Mouse (Mus musculus): Measurements from ENCODE around the gene Arhgef7.

The Arhgef7 gene

DNA sequence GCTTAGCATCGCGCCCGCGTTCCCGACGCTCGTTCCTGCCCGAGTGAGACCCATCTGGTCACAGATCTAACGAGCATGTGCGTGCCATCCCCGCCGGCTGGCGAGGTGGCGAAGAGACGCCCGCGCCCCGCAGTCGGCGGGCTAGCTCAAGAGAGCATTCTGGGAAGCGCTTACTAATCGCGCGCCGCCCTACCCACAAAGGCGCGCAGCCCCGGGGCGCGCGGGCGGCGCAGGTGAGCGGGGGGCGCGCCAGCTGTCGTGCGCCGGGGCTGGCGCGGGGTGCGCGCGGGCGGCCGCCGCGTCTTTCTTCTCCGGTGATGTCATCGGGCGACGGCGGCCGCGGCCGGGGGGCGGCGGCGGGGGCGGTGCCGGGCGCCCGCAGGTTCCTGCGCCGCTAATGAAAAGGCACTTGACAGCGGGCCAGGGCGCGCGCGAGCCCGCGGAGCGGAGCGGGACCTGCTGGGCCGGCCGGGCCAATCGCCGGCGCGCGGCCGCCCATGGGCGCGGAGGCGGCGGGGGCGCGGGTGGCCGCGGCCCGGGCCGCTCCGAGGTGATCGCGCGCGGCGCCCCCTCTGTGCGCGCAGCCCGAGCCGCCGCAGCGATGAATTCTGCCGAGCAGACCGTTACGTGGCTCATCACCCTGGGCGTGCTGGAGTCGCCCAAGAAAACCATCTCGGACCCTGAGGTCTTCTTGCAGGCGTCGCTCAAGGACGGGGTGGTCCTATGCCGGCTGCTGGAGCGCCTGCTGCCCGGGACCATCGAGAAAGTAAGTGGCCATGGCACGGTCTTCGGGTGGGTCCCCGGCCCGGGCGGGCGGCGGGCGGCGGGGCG, at the start of gene Arhgef7:
Arhgef7 (plus strand) TSS at position 71 of the 831 bp plus-strand sequence.
- DNase-seq (ENCODE audit: low spot score in 2 of 2), result no peak

DNA sequence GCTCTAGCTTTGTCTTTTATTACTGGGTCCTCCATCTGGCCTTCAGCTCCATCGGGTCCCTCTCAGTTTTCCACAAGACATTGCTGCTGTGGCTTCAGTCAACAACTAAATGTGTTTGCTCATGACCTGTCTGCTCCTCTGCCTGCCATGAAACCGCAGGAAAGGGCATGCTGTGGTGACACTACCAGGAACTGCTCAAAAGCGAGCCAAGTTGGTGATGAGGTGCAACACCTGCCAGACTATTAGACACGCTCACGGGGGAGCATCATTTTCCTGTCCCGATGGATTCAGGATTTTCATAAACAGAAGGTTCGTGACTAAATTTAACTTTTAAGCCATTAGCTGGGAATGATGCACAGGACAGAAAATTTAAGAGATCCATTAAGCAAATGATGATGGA, 43.0 kb upstream of the Arhgef7 start:
- DNase-seq (ENCODE audit: low spot score in 2 of 2), result no peak

DNA sequence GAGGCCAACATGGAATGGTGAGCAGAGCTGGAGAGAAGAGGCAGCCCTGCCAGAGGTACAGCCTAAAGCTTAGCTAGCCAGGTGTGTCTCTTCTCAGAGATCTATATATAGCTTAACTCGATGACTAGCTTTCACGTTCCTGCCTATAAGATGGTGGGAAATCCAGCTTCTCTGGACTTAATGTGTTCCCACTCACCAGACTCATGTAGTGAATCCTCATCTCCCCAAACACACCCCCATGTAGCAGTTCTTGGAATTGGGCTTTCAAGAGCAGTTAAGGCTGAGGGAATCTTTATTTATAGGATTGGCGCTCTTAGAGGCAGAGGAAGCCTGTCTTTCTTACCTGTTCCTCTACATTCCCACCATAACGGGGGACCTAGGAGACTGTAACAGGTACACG, 40.3 kb upstream of the Arhgef7 start:
- DNase-seq (ENCODE audit: low spot score in 2 of 2), result no peak

DNA sequence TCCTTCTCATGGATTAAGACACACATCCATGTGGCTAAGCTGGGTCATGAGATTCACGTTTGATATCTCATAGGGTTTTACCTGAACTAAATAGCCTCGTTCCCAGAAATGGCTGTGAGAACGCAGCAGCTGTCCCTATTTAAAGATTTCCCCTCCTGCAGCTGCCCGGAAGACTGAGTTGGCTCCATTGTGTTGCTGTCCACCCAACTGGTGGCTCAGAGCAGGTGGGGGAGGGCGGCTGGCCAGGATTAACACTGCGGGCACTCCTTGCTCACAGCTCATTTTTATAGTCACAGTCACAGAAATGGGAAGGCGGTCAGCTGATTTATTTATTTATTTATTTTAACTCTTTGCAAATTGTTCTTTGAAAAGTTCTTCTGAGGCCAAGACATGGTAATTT, 37.6 kb upstream of the Arhgef7 start:
- no peak for DNase-seq (ENCODE audit: low spot score in 2 of 2)

DNA sequence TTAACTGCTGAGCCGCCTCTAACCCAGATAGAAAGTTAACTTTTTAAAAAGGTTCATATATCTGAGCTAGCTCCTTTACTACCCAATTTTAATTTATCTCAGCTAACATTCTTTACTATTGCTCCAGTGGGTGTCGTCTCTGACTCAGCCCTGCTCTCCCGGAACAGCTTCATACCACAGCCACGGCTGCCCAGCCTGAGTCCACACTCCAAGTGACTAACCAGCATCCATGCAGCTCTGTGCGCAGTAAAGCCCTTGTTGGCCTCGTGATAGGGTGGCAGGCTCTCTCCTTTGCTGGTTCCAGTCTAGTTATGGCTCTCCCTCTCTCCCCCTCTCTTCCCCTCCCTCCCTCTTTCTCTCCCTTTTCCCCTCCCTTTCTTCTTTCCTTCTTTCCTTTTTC, 36.2 kb upstream of the Arhgef7 start:
- DNase-seq (ENCODE audit: low spot score in 2 of 2), result no peak

DNA sequence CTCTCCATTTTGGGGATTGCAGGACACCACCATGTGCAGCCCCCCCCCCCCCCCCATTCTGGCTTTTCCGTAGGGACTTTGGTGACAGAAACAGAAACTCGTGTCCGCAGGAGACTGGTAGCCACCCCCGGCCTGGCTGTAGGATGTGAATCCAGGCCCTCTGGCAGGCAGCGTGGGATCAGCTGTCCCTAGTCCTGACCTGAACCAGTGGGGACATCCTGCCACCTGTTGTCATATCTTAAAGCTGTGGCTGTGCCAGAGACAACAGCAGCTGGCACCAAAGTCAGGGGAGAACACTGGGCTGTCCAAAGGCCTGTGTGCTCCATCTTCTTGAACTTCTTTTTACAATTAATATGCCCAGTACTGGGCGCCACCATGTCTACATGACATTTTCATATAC, 35.8 kb upstream of the Arhgef7 start:
- no peak for DNase-seq (ENCODE audit: low spot score in 2 of 2)

DNA sequence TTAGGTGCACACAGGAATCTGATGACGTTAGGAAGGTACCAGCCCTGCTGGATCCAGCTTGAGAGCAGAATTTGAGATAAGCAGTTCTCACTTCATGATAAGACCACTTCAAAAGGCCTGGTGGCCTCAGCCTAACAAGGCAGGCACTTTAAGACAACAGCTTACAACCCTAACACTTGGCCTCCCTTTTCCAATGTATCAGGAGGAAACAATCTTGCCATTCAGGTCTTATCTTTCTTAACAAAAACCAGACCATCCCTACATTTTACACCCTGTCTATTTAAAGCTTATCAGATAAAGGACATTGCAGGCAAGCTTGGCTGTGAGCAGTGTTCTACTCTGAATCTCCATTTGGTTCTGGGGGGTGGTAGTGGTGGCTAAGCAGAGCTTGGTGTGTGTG, 35.1 kb upstream of the Arhgef7 start:
- no peak for DNase-seq (ENCODE audit: low spot score in 2 of 2)

DNA sequence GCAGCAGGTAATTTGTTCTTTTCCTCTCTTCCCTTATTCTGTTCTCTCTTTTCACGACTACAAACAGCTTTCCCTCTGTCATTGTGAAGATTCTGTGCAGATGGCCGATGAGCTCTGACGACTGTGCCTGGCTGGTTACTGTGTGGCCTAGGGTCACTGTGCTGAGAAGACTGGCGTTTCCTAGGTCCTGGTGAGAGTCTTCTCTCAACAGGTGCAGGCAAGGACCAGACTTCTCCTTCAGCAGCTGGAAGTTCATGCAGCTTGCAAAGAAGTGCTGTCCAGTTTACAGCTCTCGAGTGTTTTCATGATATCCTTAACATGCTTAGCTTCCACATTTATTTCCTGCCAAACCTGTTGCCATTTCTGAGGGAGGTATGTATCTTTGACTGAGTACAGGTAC, 33.5 kb upstream of the Arhgef7 start:
- no peak for DNase-seq (ENCODE audit: low spot score in 2 of 2)

DNA sequence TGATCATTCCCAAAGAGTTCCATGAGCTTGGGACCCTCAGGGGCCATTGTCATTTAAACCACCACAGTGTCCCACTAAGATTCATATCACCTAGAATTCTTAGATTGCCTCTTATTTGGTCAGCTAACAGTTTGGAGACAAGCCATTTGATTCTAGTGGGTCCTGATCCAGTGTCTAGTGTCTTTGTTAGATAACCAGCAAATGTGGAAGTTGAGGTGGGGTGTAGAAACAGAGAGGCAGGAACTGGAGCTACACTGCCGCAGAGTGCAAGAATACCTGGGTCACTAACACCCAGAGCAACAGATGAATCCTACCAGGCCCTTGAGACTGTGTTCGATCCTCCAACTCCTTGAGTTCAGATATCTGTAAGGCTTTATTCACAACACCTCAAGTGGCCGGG, 31.3 kb upstream of the Arhgef7 start:
- DNase-seq (ENCODE audit: low spot score in 2 of 2), result no peak

DNA sequence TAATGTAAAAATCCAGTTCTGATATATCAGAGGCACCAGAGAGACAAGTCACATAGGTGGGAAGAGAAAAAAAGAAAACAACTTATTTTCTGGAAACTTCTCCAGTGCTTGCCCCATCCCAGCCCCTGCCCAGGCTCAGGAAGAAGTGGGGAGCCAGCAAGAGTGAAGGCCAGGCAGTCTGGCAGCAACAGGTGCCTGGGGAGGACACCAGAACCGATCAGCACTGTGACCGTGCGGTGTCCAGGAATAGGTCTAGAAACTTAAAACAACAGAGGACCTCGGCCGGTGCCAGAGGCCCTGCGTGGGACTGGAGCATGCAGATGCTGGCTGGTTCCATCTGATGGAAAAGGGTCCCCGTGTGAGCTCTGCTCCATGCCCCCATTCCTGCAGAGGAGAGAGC, 30.1 kb upstream of the Arhgef7 start:
- no peak for DNase-seq (ENCODE audit: low spot score in 2 of 2)

DNA sequence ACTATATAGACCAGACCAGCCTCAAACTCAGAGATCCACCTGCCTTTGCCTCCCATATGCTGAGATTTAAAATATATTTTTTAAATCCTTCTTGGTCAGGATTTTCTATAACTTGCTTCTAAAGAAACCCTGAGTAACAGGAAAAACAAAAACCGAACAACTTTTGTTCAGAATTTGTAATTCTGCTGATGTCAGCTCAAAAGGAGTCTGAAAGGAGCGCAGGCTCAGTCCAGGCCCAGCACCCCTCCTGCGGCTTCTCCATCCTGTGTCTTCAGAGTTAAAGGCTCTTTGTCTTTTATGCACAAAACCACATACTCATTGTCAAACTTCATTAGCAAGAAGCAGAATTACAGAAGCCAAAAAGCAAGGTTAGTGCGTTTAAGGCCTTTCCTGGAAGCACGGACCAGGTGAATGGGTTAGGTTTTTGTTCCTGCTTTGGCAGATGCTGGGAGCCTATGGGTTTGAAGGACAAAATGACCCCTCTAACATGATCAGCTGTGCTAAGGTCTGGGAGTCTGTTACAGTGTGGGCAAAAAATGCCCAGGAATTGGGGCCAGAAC, 28.0 kb upstream of the Arhgef7 start:
- DNase-seq (ENCODE audit: low spot score in 2 of 2), result no peak

DNA sequence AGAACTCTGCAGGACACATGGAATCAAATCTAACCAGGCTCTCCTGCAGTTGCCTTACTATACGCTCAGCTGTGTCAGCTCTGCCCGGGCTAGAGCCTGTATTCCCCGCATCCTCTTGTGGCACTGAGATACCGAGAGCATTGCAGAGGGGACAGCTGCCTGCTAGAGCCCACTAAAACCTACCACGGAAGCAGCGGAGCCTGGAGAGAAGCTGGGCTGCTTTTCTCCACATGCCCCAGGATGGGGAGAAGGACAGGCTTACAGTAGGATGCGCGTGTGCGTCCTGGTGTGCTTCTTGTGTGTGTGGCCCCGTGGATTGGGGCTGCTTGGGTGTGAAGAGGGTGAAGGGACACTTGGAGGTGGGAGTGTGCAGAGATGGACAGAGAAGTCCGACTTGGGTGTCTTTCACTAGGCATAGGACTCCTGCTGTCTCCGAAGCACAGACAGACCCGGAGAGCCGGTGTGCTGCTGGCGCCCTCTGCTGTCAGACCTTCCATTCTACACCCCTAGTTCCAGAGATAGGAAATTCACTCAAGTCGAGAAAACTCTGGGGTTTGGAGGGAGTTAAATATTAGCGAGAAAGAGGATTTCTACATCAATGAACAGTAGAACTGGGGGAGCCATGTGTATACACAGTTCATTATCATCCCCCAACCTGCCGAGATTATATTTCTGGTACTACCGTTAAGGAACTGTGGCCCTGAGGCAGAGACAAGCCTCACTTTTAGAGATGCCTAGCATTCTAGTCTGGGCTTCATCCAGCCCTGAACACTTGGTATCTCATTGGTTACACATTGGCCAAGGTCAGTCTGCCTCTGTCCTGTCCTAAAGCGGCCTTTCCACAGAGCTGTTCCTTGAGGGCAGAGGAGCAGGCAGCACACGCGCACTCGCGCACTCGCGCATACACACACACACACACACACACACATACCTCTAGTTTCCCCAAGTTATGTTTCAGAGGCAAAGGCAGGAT, 27.2 kb upstream of the Arhgef7 start:
- peak; percentile 34 to 63 for DNase-seq (ENCODE audit: low spot score in 2 of 2)

DNA sequence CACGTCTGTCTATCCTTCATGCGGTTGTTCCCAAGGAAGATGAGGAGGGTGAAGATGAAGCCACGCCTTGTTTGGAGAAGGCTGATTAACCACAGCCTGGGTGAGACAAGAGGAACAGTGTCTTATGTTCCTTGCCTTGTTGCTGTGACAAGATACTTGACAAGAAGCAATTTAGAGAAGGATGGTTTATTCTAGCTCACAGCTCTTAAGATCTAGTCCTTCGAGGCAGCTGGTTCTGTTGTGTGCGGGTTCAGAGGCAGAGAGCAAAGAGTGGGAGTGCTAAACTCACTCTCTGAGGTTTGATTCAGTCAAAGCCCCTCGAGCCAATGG, 26.5 kb upstream of the Arhgef7 start, which contains the start of gene 1700016D06Rik:
1700016D06Rik (minus strand) TSS at position 31 of the 330 bp plus-strand sequence.
- DNase-seq (ENCODE audit: low spot score in 2 of 2), result no peak

DNA sequence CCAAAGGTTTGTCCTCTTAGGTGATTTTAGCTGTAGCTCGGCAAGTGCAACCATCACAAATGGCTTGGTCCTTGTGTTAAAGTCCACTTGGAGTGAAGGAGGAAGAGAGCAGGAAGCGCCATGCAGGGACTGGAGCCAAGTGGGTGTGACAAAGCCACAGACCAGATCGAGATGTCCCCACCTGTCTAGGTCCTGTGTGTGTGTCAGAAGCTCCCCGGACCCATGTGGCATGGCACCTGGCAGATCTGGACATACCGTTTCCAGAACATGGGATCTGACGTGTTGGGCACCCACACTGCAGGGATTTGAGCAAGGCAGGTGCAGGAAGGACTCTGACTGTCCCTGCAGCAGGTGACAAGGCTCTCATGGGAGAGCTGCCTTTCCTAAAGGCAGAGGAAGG, 26.1 kb upstream of the Arhgef7 start:
- no peak for DNase-seq (ENCODE audit: low spot score in 2 of 2)

DNA sequence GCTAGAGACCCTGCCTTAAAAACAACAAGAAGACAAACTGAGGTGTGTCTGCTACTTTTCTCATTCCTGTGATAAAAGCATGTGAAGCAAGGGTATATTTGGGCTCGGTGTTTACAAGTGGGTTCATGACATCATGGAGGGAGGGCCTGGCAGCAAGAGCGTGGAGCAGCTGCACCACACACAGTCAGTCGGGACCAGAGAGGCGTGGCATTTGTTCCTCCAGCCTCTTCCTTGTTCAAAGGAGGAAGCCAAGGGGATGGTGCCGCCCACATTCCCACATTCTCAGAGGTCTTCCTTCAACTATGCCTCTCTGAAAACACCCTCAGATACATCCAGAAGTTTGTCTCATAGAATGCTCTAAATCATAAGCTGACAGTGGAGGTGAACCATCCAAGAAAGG, 23.7 kb upstream of the Arhgef7 start:
- no peak for DNase-seq (ENCODE audit: low spot score in 2 of 2)

DNA sequence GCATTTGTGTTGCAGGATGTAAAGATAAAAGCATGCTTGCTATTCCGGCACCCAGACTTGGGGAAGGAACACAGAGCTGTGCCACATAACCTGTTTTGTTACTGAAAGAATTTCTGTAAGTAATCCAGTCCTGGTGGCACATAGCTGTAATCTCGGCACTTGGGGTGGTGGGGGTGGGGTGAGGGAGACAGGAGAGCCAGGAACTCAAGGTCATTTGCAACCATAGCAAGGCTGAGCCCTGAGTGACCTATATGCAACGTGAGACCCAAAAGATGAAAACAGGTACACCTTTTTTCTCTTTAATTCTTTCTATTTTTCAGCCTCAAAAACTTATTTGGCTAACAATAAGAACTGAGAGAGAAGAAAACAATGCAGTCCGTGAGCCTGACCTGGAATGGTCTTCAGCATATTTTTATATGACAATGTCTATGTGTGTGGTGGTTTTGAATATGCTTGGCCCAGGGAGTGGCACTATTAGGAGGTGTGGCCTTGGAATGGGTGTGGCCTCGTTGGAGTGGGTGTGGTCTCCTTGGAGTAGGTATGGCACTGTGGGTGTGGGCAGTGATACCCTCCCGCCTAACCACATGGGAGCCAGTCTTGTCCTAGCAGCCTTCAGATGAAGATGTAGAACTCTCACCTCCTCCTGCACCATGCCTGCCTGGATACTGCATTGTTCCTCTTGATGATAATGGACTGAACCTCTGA, 22.7 kb upstream of the Arhgef7 start:
- DNase-seq (ENCODE audit: low spot score in 2 of 2), result no peak

DNA sequence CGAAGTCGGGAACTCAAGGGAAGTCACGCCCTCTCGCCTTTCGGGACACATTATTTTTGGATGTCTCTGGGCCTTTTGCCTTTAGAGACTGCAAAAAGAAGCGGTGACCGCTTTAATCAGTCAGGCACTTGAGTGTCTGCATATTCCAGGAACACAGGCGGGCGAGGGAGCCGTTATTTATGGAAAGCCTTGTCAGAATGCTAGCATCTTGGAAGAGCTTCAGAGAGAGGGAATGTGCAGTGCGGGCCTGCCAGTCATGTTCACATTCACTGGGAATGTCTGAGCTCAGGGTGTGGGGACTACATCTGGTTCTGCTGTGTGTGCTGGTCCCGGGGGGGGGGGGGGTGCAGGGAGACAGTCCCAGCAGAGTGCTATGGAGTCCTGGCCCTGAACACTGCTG, 21.7 kb upstream of the Arhgef7 start:
- no peak for DNase-seq (ENCODE audit: low spot score in 2 of 2)

DNA sequence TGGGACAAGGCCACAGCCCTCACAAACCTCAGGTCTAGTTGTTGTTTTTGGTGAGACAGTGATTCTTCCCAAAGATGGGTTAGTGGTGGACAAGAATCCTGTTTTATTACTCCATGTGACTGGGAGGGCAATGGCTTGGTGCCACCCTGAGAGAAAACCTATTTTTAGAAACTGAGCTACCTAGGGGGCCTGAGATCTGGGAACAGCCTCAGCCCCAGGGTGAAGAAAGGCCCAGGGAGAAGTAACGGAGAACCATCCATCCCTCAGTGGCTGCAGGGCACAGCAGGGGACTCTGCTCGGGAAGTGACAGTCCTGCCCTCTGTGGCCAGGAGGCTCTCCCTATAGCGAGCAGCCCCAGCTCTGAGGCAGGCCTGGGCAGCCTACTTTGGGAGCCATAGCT, 19.8 kb upstream of the Arhgef7 start:
- no peak for DNase-seq (ENCODE audit: low spot score in 2 of 2)

DNA sequence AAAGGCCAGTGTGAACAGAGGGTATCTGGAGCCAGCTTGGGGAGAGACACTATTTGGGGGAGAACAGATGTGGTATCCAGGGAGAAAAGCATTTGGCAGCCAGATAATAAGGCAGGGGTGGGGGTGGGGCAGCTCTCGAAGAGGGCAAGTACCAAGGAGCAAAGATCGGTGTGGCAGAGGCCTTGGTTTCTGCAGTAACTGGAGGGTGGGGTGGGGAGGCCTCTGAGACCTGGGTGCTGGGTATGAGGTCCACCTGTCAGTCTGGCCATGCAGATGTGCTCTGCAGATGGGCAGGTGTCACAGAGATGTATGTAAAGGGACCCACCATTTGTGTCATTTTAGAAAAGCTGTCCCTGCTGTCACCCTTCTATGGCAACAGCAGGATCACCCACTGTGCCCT, 18.7 kb upstream of the Arhgef7 start:
- DNase-seq (ENCODE audit: low spot score in 2 of 2), result no peak

DNA sequence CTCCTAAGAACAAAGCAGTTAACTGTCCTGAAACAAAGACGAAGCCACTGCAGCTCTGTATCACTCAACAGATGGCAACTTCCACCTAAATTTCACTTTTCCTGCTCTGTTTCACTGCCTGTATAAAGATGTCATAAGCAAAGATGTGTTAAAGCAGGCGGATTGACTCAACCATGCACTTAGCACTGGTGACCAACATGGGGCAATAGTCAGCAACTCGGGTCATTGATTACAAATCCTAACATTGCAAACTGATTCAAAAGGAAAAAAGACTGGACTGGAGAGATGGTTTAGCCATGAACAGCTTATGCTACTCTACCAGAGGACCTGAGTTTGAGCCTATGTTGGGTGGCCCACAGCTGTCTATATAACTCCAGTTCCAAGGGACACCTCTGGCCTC, 18.0 kb upstream of the Arhgef7 start:
- DNase-seq (ENCODE audit: low spot score in 2 of 2), result no peak

DNA sequence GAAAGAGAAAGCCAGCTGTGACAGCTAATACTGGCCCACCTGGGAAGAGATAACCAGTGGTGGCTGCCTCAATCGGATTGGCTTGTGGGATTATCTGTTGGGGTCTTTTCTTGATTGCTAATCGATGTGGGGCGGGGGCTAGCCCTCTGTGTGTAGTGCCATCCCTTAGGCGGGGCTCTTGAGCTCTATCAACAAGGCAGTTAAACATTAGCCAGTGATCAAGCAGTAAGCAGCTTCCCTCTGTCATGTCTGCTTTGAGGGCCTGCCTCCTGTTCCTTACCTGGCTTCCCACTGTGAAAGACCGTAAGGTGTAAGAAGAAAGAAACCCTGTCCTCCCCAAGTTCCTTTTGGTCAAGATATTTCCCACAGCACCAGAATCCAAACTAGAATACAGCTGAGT, 17.1 kb upstream of the Arhgef7 start:
- DNase-seq (ENCODE audit: low spot score in 2 of 2), result no peak

DNA sequence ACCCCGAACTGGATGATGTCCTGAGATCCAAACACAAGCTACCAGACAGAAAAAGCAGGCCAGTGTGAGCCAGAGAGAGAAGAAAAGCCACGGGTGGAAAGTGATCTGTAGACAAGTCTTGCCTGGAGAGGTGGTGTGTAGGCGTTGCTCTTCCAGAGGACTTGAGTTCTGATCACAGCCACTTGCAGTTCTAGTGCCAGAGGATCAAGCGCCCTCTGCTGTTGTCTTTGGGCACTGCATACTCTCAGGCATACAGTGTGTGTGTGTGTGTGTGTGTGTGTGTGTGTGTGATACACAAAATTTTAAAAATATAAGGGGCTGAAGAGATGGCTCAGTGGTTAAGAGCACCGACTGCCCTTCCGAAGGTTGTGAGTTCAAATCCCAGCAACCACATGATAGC, 15.3 kb upstream of the Arhgef7 start:
- DNase-seq (ENCODE audit: low spot score in 2 of 2), result no peak

Data from spleen, postnatal 14 days (tissue).